Mouse (Mus musculus): ENCODE results near the gene Spsb3.

DNA sequence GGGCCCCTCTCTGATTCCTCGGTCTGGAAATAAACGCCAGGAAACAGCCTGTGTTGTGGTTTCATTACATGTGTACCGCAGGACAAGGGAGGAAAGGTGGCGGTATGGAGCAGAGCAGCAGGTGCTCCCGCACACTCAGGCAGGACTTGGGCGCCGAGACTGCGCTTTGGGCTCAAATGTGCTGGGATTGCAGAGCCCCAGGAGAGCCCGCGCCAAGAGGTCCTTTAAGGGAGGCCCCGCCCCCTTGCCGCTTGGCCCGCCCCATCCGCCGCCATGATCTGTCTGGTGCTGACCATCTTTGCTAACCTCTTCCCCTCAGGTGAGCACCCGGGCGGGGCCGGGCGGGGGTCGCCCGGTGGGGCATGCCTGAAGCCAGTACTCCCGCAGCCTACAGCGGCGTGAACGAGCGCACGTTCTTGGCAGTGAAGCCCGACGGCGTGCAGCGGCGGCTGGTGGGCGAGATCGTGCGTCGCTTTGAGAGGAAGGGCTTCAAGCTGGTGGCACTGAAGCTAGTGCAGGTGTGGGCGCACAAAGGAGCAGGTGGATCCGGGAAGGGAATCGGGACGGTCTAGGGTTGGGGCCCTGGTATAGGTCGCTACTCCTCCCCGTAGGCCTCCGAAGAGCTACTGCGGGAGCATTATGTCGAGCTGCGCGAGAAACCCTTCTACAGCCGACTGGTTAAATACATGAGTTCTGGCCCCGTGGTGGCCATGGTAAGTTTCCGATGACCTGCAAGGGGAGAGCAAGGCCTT lies 10.0 kb downstream of the Spsb3 start, which contains the start of gene Nme3:
- peak; percentile 45 for TF ChIP-seq CTCF (IDR thresholded peaks at IDR 0.05; ENCODE audit: low read depth)
- TF ChIP-seq EP300 (IDR thresholded peaks at IDR 0.05; ENCODE audit: low read depth) = no peak
